Mouse (Mus musculus) naive thymus-derived CD4-positive, alpha-beta T cell, adult 2 months (primary cell): ENCODE results near the gene Usp38.
"Not testable (repeated sequence)": the region's sequence is repeated elsewhere in the genome, so short reads cannot be mapped to it uniquely, and the experiment has no call there.

Experiments
- DNase-seq: peaks from one replicate; pipeline ENCODE4 v3.0.0-alpha.2; 2011; ENCODE audit warnings: low read depth

Usp38 gene

DNA sequence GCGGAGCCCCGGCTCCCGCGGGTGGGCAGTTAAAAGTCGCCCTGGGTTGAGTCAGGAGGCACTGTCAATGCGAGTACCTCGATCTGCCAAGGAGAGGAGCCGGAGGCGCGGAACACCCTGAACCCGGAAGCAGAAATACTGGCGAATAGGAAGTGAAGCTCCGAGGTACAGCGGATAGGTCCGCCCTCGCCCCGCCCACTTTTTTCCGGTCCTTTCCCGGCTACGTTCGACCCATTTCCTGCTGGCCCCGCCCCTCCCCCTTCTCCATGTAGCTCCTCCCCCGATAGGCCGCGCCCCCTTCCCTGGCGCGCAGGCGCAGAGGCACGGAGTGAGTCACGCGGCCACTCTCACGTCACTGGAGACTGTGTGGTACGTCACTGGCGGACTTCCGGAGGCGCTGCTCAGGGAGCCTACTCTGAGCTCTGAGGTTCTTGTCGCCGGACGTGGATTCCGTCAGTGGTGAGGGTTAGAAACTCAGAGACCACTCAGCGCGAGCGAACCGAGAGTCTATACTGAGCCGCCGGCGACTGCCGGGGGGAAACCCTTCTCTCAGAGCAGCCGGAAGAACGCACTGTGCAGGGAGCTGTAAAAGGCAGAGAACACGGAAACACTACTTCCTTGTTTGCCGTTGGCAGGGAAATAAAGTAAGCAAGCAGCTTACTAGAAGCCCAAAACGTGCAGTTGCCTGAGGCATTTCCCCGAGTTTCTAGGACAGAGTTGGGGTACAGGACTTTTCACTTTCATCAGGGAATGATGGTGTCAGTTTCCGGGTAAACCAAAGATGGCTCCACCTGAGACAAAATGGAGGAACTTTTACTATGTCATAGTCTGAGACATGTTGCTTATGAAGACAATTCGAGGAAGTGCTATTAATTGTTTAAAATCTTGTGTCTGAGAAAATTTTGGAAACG lies at the start of gene Usp38:
TSS of gene Usp38 (minus strand) at position 140 of the 911 bp plus-strand sequence.
- DNase-seq = peak; percentile 100

GRCm38 (mm10) chr8:81062566-81062965 lies 47.8 kb upstream of the Usp38 start:
- no peak for DNase-seq

GRCm38 (mm10) chr8:81061950-81062349 lies 47.2 kb upstream of the Usp38 start:
- peak; percentile 56 for DNase-seq

- DNase-seq = no peak
Observed at GRCm38 (mm10) chr8:81044201-81044600, 29.5 kb upstream of the Usp38 start.

DNA sequence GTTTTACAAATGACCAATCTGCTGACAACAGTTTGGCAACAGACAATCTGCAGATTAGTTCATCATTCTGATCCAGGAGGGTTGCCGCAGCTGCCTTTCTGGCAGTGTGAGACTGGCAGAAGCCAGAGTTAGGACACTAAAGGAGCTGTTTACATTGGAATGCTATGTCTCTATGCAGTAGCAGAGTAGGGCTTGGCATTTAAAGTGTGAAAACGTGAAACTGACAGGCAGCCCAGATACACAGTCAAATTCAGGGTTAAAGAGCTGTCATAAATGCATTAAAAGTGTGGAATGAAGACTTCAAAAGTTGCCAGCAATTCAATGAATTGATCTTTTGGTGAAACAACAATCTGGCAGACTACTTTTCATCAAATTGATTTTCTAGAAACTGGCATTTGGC lies 13.3 kb upstream of the Usp38 start:
- no peak for DNase-seq

GRCm38 (mm10) chr8:81017548-81017947 lies 2.8 kb upstream of the Usp38 start:
- not testable (repeated sequence) for DNase-seq

- DNase-seq = peak; percentile 37
Observed at GRCm38 (mm10) chr8:81013811-81014530, 757 bp downstream of the Usp38 start.

DNA sequence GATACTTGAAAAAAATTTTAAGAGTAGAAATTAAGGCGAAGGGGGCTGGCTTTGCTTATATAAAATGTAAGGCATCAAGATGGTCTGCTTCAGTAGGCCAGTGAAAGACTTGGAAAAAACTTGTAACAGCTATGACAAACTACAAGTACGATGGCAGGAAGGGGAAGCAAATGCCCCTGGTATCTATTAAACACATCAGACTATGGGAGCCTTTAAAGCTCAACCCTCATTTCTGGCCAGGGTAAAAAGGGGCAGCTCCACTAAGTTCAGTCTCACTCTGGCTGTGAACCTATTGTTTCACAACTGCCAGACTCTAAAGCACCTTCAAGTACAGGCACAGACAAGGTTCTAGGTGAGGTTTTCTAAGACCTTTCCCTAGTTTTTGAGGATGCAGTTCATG lies 2.0 kb downstream of the Usp38 start:
- DNase-seq = peak; percentile 52

- DNase-seq = peak; percentile 75
Observed at GRCm38 (mm10) chr8:81012031-81012560, 2.6 kb downstream of the Usp38 start.

GRCm38 (mm10) chr8:81010386-81010785 lies 4.3 kb downstream of the Usp38 start:
- DNase-seq = no peak

- peak; percentile 4 for DNase-seq
Observed at GRCm38 (mm10) chr8:81005114-81005513, 9.6 kb downstream of the Usp38 start.

DNA sequence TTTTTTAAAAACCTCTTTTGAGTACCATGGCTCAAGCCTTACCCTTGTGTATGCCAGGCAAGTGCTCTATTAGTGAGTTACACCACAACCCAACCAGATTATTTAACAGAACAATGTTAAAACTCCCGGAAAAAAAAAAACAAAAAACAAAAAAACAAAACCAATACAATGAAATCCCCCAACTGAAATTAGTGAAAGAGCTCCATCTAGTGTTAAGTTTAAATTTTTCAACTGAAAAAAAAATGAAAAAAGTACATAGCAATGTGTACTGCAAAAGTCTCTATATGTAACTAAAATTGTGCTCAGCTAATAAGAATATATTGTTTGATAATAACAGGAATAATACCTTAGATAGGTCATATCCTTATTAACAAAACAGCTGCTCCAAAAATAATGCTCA lies 18.1 kb downstream of the Usp38 start:
- peak; percentile 53 for DNase-seq

DNA sequence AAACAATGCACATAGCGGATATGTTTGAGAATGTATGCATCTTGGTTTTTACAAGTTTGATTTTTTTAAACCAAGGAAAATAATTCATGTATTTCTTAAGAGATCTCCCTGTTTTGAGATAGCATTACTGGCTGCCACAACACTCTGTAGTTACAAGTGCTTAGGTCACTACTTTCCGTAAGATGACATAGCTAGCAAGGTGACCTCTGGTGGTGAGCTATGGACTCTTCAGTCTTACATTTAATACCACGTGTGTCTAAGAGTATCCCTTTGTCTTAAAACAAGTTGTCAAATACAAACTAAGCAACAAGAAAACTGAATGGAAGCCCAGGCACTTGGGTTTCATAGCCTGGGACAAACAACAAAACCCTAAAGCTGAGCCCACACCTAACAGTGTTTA lies 22.8 kb downstream of the Usp38 start:
- no peak for DNase-seq

GRCm38 (mm10) chr8:80982829-80983228 lies 31.9 kb downstream of the Usp38 start:
- no peak for DNase-seq

DNA sequence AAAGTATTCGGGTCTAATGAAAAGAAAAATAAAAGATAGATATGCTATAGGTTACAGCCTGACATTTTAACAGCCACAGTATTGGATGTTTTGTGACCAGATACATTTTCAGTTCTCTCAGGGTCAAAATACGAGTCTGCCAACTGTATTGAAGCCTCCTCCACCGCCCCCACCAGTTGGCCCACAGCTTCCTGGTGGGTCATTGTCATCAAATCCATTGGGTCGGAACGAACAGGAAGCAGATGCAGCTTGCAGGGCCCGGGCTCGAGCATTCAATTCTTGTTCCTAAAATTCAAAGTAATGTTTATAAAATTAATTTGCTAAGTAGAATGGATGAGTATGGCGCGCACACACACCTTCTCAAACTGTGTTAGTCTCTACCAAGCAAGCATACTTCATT lies 33.0 kb downstream of the Usp38 start:
- no peak for DNase-seq

DNA sequence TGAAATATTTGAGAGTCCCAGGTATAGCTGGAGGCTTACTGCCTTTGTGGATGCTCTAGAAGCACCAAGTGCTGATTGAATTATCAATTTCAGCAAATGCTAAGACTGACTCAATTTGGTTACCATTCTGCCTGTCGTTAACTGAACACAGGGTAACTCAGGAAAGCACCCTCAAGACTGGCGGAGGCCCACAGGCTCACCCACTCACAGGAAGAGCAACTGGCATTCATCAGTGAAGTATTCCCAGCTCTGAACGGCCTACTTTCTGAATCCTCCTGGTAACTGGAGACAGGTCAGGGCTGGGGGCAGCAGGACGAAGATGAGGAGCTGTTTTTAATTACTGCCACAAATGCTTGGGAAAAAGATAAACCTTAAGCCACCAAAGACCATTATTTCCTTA lies 34.7 kb downstream of the Usp38 start:
- DNase-seq = no peak

DNA sequence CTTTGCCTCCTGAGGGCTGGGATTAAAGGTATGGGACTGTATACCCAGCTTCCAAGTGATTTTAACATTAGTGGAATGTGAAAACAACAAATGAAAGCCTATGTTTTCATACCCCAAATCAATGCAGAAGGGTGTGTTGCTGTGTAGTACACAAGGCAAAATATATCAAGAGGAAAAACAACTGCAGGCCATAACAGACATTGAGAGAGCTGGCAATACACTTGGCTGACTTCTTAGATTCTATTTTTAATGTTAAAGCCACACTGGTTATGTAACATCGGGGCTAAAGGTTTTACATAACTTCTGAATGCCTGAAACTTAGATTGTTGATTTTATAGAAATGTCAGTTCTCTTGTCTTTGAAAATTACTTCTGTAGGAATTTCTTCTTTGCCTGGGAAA lies 37.5 kb downstream of the Usp38 start:
- DNase-seq = no peak

- no peak for DNase-seq
Observed at GRCm38 (mm10) chr8:80971150-80971549, 43.6 kb downstream of the Usp38 start.

- no peak for DNase-seq
Observed at GRCm38 (mm10) chr8:80970000-80970685, 44.6 kb downstream of the Usp38 start.

DNA sequence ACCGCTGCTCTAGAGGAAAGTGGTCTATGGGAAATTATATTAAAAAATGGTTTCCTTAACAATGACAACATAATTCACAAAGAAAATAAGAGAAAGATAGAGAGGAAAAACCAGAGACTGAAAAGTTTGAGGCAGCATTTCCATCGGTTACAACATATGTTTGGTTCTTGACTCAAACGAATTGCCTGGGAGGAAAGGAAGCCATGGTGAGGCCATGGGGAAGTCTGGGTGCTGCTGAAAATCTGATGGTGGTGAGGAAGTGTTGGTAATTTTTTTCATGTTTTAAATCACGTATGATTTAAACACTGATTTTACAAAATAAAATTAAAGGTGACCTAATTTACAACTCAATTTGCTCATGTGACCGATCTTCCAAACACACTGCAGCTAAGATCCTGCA lies 45.3 kb downstream of the Usp38 start:
- DNase-seq = no peak

DNA sequence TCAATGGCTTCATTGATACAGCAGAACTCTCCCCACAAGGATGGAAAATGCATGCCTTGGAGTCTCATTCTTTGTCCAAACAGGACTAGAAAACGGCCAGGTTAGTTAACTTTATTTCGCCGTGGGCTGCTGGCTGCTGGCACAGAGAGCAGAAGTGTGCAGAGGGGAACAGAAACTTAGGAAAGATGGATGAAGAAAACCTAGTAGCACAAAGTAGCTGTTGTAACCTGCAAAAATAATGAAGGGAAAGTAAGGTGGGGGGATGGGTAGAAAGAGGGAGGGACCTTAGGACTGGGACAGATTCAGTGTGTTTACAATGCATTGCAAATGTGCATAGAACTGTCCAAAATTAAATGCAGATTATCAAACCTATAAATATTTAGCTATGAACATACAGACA lies 51.6 kb downstream of the Usp38 start:
- DNase-seq = no peak

- DNase-seq = no peak
Observed at GRCm38 (mm10) chr8:80962592-80962983, 52.1 kb downstream of the Usp38 start.
